Mouse (Mus musculus): Measurements from ENCODE around the gene Armc3. TPM values are rescaled to one million over a fixed set of nuclear protein-coding genes. Genes with fewer than 3 reads are reported as not detected.

Armc3 gene
- polyA plus RNA-seq, 1 experiment from 2014 or later, result 0.50 TPM

DNA sequence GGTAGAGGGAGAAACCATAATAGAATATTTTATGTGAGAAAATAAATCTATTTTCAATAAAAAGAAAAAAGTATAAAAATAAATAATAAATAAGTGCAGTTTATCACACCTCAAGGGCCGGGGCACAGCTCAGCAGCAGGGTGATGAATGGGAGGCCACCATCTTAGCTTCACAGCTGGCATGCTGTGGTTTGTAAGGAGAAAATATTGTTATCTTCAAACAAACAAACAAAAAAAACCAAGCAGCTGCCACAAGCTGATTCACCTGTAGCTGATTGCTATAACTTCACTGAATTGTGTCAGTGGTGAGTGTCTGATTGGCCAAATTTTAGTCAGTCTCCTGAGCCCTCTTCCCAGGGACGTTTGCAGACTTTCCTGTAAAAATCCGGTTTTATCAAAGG is 120.2 kb downstream of the Armc3 start:
- H3K9me3 ChIP-seq, result peaks cover 18% of the 10 kb centered on the region; the same call in 1 of the 2 replicates
- no peak overlapping the region for H3K4me2 ChIP-seq (replicated peaks)
- no peaks in the 10 kb centered on the region for H3K4me1 ChIP-seq
- no peak overlapping the region for H3K4me3 ChIP-seq
- H3K27ac ChIP-seq (replicated peaks), result no peak overlapping the region
- no peak for ATAC-seq (ENCODE audit: low FRiP score, low read depth)
- 82% methylated on average over 3 of the region's 3 CpGs for WGBS
- no peaks in the 10 kb centered on the region for H3K27me3 ChIP-seq
- no peak overlapping the region for H3K9ac ChIP-seq (replicated peaks)
- no peaks in the 10 kb centered on the region for H3K36me3 ChIP-seq

DNA sequence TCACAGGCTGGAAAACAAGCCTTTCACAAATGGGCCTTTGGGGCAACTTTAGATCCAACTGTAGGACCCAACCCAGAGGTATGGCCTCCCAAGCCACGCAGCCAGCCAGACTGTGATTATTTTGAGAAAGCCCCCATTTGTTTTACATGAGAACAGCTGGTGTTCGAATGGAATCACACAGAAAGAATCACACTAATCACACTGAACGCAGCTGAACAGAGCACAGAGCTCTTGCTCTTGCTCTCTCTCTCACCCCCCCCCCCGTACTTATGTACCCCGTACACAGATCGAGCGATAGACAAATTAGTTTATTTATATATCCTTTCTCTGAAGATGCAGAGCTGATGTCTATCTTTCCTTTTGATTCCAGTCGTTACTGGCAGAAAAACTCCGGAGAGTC is 123.3 kb downstream of the Armc3 start:
- Histone ChIP-seq H3K4me1 (no peaks in the 10 kb centered on the region), H3K4me3 (no peak overlapping the region), H3K4me2 (replicated peaks) (no peak overlapping the region), H3K36me3 (no peaks in the 10 kb centered on the region), H3K27ac (replicated peaks) (no peak overlapping the region), H3K9ac (replicated peaks) (no peak overlapping the region), H3K27me3 (no peaks in the 10 kb centered on the region), H3K9me3 (no peaks in the 10 kb centered on the region)
- WGBS, result 76% methylated on average over 9 of the region's 9 CpGs
- no peak for ATAC-seq (ENCODE audit: low FRiP score, low read depth)

DNA sequence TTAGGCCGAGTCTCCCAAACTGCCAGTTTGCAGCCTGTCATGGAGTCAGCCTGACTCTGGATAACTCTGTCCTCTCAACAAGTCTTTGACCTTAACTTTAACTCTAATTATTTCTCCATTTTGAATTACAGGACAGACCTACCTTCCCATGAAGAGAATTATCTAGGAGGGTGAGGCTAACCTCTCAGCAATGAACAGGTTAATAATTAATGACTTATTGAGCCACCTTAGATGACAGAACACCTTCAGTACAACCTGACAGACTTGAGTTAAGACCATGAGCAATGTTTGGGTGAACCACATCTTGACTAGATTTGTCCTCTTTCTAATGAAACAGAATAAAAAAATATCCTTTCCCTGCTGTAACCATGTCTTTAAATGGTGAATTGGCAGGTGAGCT is 127.3 kb downstream of the Armc3 start:
- no peaks in the 10 kb centered on the region for H3K4me1 ChIP-seq
- H3K9me3 ChIP-seq, result no peaks in the 10 kb centered on the region
- no peaks in the 10 kb centered on the region for H3K27me3 ChIP-seq
- no peak overlapping the region for H3K4me3 ChIP-seq
- no peak for ATAC-seq (ENCODE audit: low FRiP score, low read depth)
- H3K4me2 ChIP-seq (replicated peaks), result no peak overlapping the region
- H3K9ac ChIP-seq (replicated peaks), result no peak overlapping the region
- H3K27ac ChIP-seq (replicated peaks), result no peak overlapping the region
- 96% methylated on average over 1 of the region's 1 CpGs for WGBS
- no peaks in the 10 kb centered on the region for H3K36me3 ChIP-seq

DNA sequence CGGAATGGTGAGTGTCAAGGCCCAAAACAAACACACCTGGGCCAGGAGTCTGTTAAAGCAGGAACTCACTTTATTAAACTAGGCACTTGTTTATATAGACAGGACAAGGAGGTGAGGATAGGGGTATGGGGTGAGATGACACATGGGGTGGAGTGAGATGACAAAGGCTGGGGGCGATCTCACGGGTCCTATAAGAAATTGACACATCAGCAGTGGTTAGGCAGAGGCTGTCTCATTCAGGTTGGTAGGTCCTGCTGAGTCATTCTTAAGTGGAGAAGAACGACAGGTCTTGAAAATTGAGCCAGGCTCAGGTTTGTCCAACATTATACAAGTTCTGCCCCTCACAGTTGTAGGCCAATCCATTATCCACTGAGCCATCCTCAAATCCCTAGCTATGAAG is 128.7 kb downstream of the Armc3 start:
- no peak for ATAC-seq (ENCODE audit: low FRiP score, low read depth)
- no peak overlapping the region for H3K4me2 ChIP-seq (replicated peaks)
- WGBS, result 80% methylated on average over 4 of the region's 4 CpGs
- H3K4me3 ChIP-seq, result no peak overlapping the region
- H3K4me1 ChIP-seq, result no peaks in the 10 kb centered on the region
- no peaks in the 10 kb centered on the region for H3K9me3 ChIP-seq
- H3K27ac ChIP-seq (replicated peaks), result no peak overlapping the region
- no peaks in the 10 kb centered on the region for H3K36me3 ChIP-seq
- H3K27me3 ChIP-seq, result no peaks in the 10 kb centered on the region
- no peak overlapping the region for H3K9ac ChIP-seq (replicated peaks)

DNA sequence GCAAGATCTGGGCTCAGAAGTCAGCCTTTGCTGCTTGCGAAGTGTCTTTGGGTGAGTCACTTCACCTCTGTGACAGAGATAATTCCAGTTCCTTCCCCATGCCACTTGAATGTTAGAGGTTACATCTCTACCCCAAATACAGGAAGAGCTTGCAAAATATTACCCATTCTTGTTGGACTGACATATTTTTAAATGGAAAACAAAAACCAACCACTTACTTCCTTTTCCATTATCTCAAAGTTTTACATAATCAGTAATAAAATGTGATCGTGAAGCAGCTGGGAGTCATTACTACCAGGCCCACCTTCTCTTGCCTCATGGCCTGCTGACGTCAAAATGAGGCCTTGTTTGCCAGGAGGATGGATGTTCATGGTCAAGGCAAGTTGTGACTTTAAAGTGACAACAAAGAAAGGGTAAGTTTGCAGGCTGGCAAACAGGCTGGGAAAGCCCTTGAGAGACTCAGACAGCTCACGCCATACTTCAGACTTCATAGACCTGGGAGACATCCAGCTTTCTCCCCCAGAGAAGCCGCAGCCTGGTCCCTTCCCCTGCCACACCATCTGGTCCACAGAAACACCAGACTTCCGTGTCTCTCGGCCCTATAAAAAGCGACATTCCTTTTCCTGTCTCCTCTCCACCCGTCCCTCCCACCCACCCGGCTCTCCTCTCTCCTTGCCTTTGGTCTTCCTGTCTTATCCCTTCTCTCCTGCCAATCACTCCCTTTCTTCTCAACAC is 145.0 kb downstream of the Armc3 start:
- no peaks in the 10 kb centered on the region for H3K4me1 ChIP-seq
- no peak overlapping the region for H3K9ac ChIP-seq (replicated peaks)
- no peak; the same call in 1 of the 2 replicates for ATAC-seq (ENCODE audit: low FRiP score, low read depth)
- H3K27ac ChIP-seq (replicated peaks), result no peak overlapping the region
- H3K4me2 ChIP-seq (replicated peaks), result peak overlapping the region; percentile 36
- 56% methylated on average over 10 of the region's 10 CpGs for WGBS
- H3K4me3 ChIP-seq, result no peak overlapping the region
- H3K36me3 ChIP-seq, result no peaks in the 10 kb centered on the region
- peaks cover 18% of the 10 kb centered on the region for H3K27me3 ChIP-seq
- H3K9me3 ChIP-seq, result no peaks in the 10 kb centered on the region

DNA sequence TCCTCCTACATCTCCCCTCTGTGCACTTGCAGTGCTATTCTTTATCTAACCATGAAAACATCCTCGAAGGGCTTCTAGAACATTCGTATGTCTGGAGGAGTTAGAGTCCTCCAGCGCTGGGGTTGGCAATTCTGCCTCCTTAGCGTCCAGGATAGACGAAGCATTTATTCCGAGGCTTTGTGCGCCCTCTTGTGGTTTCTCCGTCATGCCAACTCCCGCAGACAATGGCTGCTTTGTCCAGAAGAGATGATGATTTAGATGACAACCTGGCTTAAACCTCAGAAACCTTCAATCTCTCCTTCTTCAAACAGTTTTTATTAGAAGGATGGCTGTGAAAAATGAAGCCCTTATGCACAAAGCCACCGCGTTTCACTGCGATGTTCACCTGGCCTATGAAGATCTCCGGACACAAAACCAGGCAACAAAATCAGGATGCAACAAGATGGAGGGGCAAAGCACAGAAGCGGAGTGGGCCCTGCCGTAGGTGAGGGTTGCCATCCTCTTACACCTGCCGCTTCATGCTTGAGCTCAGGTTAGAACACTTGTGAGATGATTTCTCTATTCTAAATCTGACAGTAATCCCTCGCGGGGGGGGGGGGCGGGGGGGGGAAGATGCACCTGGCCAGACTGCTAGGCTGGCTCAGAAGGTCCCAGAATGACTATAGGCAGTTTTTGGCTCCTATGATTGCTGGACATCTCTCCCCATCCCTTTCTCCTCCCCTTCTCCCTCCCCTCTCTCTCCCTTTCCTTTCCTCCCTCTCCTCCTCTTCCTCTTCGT is 145.7 kb downstream of the Armc3 start:
- 26% methylated on average over 18 of the region's 20 CpGs for WGBS
- Histone ChIP-seq H3K4me1 (no peaks in the 10 kb centered on the region), H3K4me2 (replicated peaks) (peak overlapping the region; percentile 36), H3K9me3 (no peaks in the 10 kb centered on the region), H3K27me3 (peaks cover 18% of the 10 kb centered on the region), H3K4me3 (0 out of 2 replicates have a peak overlapping the region, but pooled peaks have one; percentile 3), H3K27ac (replicated peaks) (no peak overlapping the region), H3K36me3 (no peaks in the 10 kb centered on the region), H3K9ac (replicated peaks) (peak overlapping the region; percentile 24; the same call in 1 of the 2 replicates)
- ATAC-seq (ENCODE audit: low FRiP score, low read depth), result peak; percentile 77

DNA sequence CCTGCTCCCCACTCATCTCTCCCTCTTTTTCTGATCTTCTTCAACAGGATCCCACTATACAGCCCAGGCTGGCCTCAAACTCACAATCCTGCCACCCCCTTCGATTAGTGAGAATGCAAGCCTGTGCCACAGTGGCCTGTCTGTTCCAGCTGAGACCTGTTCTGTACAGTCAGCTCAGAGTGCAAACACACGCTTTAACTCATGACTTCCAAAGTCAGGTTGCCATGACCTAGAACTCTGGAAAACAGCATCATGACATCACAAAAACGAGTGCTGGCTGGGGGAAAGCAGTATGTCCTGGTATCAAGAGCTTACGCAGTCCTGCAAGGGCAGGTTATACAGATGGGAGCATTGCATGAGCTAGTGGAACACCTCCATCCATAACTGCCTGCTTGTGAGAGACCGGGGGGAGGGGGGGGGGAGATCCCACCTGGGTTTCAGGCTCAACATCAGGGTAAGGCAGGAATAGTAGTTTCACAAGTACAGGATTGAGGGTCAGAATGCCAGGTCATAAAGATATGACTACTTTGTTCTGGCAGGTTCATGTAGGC is 146.4 kb downstream of the Armc3 start:
- H3K9me3 ChIP-seq, result no peaks in the 10 kb centered on the region
- no peak overlapping the region for H3K27ac ChIP-seq (replicated peaks)
- H3K36me3 ChIP-seq, result no peaks in the 10 kb centered on the region
- H3K4me1 ChIP-seq, result no peaks in the 10 kb centered on the region
- H3K4me2 ChIP-seq (replicated peaks), result peak overlapping the region; percentile 36; the same call in 1 of the 2 replicates
- peak; percentile 38; the same call in 1 of the 2 replicates for ATAC-seq (ENCODE audit: low FRiP score, low read depth)
- H3K9ac ChIP-seq (replicated peaks), result peak overlapping the region; percentile 24; the same call in 1 of the 2 replicates
- 83% methylated on average over 5 of the region's 5 CpGs for WGBS
- no peak overlapping the region for H3K4me3 ChIP-seq
- peaks cover 18% of the 10 kb centered on the region for H3K27me3 ChIP-seq

DNA sequence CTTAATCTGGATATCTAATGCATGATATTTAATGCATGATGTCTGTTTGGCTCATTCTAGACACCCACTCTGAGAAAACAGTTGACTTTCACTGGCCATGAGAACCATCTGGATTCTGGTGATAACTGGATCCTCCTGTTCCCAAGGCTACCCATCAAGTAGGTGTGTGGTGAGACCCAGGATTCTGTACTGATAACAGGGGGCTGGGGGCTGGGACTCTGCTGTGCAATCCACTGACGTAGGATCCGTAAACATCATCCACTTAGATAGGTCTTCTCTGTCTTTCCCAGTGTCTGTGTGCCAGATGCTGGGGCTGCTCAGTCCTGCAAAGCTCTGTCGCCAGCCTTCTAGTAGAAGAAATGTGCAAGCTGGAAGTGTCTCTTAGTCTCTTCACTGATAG is 149.4 kb downstream of the Armc3 start:
- H3K9ac ChIP-seq (replicated peaks), result no peak overlapping the region
- no peak overlapping the region for H3K4me2 ChIP-seq (replicated peaks)
- H3K27me3 ChIP-seq, result peaks cover 18% of the 10 kb centered on the region
- H3K4me3 ChIP-seq, result no peak overlapping the region
- 80% methylated on average over 3 of the region's 3 CpGs for WGBS
- ATAC-seq (ENCODE audit: low FRiP score, low read depth), result no peak
- H3K9me3 ChIP-seq, result no peaks in the 10 kb centered on the region
- no peaks in the 10 kb centered on the region for H3K36me3 ChIP-seq
- no peak overlapping the region for H3K27ac ChIP-seq (replicated peaks)
- no peaks in the 10 kb centered on the region for H3K4me1 ChIP-seq

DNA sequence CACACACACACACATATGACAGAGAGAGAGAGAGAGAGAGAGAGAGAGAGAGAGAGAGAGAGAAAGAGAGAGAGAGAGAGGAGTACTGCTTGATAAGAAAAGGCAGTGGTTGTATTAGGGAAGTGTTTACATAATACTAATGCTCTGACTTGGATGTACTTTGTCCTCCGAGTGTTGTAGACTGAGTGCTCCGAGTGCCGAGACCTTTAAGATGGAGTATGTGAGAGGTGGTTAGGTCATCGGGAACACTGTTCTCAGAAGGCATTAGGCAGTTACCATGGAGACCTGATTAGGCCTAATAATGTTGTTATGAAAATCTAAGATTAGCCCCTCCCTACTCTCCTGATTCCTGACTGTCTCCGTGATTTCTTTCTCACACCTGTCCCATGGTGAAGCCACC is 151.1 kb downstream of the Armc3 start:
- no peak for ATAC-seq (ENCODE audit: low FRiP score, low read depth)
- H3K9me3 ChIP-seq, result no peaks in the 10 kb centered on the region
- H3K4me2 ChIP-seq (replicated peaks), result no peak overlapping the region
- no peak overlapping the region for H3K4me3 ChIP-seq
- no peaks in the 10 kb centered on the region for H3K36me3 ChIP-seq
- H3K27ac ChIP-seq (replicated peaks), result no peak overlapping the region
- WGBS, result 86% methylated on average over 5 of the region's 5 CpGs
- H3K27me3 ChIP-seq, result peaks cover 13% of the 10 kb centered on the region; the same call in 1 of the 2 replicates
- no peaks in the 10 kb centered on the region for H3K4me1 ChIP-seq
- H3K9ac ChIP-seq (replicated peaks), result no peak overlapping the region

DNA sequence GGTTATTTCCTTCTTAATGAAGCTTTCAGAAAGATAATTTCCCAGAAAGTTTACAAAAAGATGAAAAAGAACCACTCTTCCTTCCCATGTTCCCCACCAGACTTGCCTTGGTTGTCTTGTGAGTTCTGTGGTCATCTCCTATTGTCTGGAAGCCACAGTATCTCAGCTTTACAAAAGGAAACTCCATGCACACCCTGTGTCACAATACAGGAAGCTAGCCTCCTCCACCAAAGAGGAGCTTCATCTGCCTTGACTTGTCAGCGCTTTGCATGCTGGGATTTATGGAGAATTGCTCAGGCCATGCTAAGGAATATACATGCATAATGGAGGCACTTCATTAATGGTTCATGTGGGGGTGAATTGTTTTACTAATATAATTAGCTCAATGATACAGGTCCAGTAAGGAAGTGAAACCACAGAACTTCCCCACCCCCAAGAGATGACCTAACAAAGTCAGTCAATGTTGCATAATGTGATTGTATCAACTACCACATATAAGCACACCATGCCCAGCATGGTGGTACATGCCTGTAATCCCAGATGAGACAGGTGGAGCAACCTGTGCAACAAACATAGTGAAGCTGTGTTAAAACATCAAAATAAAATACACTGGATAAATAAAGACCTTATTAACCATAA is 152.6 kb downstream of the Armc3 start:
- no peak overlapping the region for H3K27ac ChIP-seq (replicated peaks)
- no peaks in the 10 kb centered on the region for H3K27me3 ChIP-seq
- WGBS, result 84% methylated on average over 1 of the region's 1 CpGs
- H3K4me3 ChIP-seq, result no peak overlapping the region
- ATAC-seq (ENCODE audit: low FRiP score, low read depth), result no peak
- H3K36me3 ChIP-seq, result no peaks in the 10 kb centered on the region
- H3K9ac ChIP-seq (replicated peaks), result no peak overlapping the region
- no peaks in the 10 kb centered on the region for H3K9me3 ChIP-seq
- H3K4me1 ChIP-seq, result no peaks in the 10 kb centered on the region
- H3K4me2 ChIP-seq (replicated peaks), result no peak overlapping the region

DNA sequence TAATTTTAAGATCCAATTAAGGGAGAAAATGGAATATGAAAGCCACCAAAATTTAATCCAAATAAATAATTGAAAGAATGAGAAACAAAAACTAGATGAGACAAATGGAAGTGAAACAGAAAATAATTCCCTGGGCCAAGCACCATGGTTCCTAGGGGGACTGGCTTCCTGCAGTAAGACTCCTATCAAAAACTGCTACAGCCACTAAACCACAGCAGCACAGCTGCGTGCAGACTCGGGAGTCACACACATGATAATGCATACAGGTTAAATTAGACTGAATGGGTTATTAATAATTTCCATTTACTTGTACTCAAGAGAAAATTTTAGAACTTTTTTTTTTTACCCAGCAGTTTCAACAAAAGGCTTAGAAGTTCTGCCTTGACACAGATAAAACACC is 154.1 kb downstream of the Armc3 start:
- Histone ChIP-seq H3K4me1 (no peaks in the 10 kb centered on the region), H3K27ac (replicated peaks) (no peak overlapping the region), H3K9me3 (no peaks in the 10 kb centered on the region), H3K4me3 (no peak overlapping the region), H3K9ac (replicated peaks) (no peak overlapping the region), H3K27me3 (no peaks in the 10 kb centered on the region), H3K36me3 (no peaks in the 10 kb centered on the region), H3K4me2 (replicated peaks) (no peak overlapping the region)
- ATAC-seq (ENCODE audit: low FRiP score, low read depth), result no peak
- whole genome bisulfite sequencing, result 97% methylated on average over 2 of the region's 2 CpGs
